Mouse (Mus musculus) T-helper 2 cell (primary cell): ENCODE measurements around the gene Nrp1.

ENCODE experiments used
- in situ Hi-C: fragments of 300-600 bp; cut with MboI, MseI; formaldehyde crosslinking; loops from one replicate; pipeline ENCODE4 v1.15.1; 2025; ENCODE audit warnings: high pct_unique_total_duplicates

The Nrp1 gene

DNA sequence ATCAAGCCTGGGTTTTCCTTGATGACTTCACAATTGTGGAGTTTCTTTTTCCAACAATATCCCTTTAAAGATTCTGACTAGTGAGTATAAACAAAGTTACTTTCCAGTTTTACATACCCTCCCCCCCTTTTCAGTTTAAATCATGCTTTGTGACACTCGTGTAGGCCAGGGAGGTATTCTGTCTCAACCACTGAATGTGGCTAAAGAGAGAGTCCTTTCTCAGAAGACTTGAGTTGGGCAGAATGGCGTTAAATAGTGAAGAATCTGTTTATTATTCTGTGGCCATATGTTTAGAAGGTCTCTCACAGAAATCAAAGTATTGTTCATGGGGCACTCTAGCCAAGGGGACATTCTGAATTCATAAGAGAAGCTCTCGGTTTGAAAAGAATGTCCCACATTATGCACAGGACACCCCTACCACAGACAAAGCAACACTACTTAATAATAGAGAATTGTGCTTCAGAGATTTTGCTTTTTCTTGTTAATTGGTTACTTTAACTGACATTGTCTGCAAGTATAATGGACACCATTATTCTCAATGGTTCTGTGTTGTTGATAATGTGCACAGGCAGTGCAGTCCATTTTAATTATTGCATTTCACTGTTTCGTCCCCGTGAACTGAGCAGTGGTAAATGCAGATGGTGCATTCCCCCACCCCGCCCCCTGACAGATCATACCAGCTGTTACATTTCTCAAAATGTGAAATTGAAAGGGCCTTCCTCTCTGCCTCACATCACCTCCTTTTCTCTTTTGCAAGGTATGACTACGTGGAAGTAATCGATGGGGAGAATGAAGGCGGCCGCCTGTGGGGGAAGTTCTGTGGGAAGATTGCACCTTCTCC lies 59.8 kb downstream of the Nrp1 start:
- in situ Hi-C loops = loop anchor here (10.0 kb wide), 1 partner anchor 1463 kb away; no protein-coding TSS in a partner anchor

DNA sequence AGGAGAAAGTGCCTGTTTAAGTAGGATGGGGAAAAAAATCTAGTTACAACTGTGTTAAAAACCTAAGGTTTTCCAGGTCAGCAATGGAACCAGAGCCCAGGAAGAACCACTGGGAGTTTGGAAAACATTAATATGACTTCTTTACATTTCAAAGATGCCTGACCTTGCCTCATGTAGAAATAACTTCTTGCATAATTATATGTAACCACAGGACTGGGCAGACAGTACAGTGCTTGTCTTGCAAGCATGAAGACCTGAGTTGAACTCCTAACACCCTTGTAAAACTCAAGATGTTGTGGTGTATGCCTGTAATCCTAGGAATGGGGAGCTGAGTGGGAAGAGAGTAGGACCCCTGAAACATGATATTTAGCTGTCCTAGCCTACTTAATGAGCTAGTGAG lies 61.6 kb downstream of the Nrp1 start:
- in situ Hi-C loops = loop anchor here (10.0 kb wide), 1 partner anchor 1465 kb away; no protein-coding TSS in a partner anchor

DNA sequence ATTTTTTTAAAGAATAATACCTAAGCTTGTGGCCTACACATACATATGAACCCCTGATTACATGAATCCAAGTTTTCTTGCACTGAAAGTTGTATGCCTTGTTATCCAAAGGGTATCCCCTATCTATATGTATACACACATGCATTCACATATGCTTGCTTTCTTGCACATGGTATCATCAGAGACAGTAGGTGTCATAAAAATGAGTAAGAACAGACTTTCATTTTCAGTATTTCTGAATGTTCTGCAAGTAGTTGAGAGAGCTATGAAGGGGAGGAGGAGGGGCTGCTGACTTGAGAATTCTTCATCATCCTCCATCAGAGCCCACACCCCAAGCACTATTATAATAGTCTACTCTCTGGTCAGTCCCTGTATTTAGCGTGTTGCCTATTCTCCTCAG lies 62.0 kb downstream of the Nrp1 start:
- in situ Hi-C loops = no loop called here

DNA sequence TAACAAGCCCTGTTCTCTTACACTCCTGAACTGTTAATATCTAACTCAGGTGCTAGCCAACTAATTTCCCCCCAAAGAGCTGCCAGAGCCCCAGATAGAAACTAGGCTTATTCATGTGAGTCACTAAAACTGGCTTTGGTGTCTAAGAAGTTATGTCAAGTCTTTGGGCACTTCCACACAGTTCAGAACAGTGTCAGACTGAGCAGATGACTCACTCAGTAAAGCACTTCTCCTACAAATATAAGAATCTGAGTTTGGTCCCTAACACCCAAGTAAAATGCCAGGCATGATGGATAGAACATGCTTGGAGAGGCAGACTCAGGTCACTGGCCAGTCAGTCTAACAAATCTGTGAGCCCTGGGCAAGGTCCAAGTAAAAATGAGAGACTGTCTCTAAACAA lies 65.4 kb downstream of the Nrp1 start:
- in situ Hi-C loops = no loop called here

DNA sequence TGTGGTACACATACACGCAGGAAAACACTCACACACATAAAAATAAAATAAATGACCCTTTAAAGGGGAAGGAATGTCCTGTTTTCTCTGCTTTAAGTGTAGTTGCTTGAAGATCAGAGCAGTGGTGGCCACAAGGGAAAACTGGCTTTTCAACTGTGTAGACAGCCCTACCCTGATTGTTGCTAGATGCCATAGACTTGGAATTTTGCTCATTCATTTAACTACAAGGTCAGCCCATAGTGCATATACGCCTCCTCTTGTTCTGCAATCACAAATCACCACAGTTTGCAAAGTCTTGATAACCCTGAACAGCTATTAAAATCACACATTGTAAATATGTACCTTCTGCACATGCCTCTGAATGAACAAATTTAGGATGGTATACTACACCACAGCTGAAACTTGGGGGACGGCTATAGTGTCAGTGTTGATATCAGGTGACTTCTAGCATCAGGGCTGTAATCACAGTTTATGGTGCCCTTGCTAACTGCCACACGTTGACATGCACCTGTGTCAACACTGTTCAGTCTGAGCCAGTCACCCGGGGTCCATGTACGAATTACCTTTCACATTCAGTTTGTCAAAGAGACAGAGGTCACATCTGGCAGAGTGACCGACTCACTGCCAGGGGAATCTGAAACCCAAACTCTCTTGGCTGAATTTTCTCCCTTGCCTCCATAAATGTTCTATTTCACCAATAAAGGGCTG lies 66.4 kb downstream of the Nrp1 start:
- in situ Hi-C loops = no loop called here

- in situ Hi-C loops = no loop called here
Measured at GRCm38 (mm10) chr8:128427071-128427470, 68.7 kb downstream of the Nrp1 start.

GRCm38 (mm10) chr8:128428971-128429370 lies 70.6 kb downstream of the Nrp1 start:
- in situ Hi-C loops = no loop called here

GRCm38 (mm10) chr8:128431082-128431481 lies 72.7 kb downstream of the Nrp1 start:
- in situ Hi-C loops = no loop called here

DNA sequence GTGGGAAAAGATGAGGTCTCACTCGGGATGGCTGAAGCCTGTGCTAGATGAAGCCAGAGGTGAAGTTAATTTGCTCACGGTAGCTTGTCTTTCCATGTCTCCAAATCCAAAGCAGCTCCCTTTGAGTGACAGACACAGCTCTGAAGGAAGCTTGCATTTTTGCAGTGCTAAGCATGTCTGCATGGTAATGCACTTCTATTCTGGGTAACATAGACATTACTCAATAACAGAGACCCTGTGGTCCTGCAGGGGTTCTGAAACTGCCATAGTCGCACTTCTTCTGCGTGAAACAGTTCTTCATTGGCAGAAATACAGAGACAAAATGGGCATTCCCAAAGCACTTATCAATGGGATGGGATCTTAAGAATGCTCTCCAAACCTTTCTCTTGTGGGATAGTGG lies 77.3 kb downstream of the Nrp1 start:
- in situ Hi-C loops = no loop called here

- in situ Hi-C loops = no loop called here
Measured at GRCm38 (mm10) chr8:128437156-128437825, 78.9 kb downstream of the Nrp1 start.

DNA sequence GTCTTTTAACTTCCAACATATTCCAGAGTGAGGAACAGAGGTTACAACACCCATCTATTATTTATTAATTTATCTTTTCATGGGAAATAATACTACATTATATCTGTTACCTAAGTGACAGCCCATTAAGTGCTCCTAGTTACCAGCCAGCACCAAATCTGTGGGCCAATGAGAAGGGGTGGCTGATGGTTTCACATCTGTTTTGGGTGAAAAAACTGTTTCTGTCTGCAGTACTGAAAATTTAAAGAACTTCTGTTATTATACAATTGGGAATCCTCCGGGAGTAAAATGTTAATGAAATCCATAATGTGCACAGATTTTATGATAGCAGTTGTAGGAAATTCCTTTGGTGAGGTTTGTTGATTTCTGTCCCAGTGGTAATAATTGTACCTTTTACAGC lies 83.0 kb downstream of the Nrp1 start:
- in situ Hi-C loops = no loop called here

DNA sequence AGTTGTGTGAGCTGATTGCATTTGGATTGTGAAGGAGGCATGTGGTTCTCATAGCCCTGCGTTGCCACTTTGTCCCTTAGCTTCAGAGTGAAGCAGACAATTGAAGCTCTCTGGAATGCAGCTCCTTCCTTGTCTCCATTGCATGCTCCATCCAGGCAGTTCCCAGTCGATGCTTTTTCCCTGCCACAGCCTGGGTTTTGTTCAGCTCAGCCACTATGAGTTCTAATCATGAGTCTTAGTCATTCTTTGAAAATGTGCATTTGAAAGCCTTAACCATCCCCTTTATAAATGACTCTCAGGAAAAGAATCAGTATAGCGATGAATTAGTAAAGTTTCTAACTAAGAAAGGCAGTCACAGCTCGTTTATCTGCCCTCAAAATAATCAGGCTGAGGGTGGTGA lies 87.2 kb downstream of the Nrp1 start:
- in situ Hi-C loops = no loop called here

- in situ Hi-C loops = no loop called here
Measured at GRCm38 (mm10) chr8:128446636-128447035, 88.2 kb downstream of the Nrp1 start.

GRCm38 (mm10) chr8:128447320-128447719 lies 88.9 kb downstream of the Nrp1 start:
- in situ Hi-C loops = no loop called here

DNA sequence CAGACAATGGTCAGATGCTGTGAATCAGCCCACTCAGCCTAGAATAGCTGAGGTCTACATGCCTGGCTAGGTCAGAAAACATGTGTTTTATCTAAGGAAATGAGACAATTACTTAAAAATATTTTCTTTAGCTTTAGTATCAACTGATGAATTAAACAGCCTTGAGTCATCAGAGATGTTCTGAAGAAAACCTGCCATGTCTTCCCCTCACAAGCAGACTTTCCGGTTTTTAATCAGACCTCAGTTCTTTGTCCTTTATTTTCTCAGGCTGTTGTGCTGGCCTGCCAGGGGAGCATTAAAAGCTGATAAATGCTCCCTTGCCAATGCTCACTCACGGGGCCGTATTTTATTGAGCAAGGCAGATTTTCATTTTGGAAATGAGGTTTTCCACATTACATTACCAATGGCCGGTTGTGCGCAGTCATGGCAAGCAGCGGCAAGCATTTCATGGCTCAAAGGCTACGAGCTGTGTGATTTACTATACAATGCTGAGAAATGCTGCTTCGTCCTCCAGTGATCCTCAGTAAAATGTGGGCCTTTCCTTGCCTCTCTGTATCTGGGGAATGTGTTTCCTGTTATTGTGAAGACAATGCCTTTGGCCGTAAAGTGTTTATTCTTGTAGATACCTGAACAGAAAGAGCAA lies 92.1 kb downstream of the Nrp1 start:
- in situ Hi-C loops = no loop called here

- in situ Hi-C loops = no loop called here
Measured at GRCm38 (mm10) chr8:128451121-128451520, 92.7 kb downstream of the Nrp1 start.

GRCm38 (mm10) chr8:128453471-128453870 lies 95.1 kb downstream of the Nrp1 start:
- in situ Hi-C loops = no loop called here

DNA sequence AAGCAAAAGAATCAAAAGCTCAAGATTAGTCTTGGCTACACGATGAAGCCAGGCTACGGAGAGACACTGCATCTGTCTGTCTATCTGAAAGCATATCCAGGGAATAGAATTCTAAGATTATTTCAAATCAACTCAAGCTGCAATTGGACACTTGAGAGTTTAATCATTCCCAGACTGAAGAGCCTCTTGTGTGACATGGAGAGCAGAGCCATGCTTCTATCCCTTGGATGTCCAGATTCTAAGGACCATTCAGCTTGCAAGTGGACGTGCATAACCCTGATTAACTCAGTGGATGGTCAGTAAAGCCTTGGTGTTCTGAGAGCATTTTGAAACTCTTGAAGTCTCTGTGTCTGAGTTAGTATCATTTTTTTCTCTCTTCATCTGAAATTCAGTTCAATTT lies 95.6 kb downstream of the Nrp1 start:
- in situ Hi-C loops = no loop called here

DNA sequence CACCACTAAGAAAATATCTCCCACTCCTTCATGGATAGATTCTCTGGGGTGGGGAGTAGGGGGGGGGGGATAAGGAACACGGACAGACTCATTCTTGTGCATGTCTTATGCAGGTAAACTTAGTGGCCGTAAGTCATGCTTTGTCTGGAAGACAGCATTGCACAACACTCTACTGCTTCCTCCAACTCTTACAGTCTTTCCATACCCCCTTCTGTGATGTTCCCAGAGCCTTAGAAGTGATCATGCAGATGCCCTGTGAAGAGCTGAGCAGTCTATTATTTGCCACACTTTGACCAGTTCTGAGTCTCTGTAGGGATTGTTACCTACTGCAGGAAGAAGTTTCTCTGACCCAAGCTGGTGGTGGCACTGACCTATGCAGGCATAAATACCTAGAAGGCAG lies 98.9 kb downstream of the Nrp1 start:
- in situ Hi-C loops = no loop called here

GRCm38 (mm10) chr8:128459704-128460103 lies 101.3 kb downstream of the Nrp1 start:
- in situ Hi-C loops = no loop called here

DNA sequence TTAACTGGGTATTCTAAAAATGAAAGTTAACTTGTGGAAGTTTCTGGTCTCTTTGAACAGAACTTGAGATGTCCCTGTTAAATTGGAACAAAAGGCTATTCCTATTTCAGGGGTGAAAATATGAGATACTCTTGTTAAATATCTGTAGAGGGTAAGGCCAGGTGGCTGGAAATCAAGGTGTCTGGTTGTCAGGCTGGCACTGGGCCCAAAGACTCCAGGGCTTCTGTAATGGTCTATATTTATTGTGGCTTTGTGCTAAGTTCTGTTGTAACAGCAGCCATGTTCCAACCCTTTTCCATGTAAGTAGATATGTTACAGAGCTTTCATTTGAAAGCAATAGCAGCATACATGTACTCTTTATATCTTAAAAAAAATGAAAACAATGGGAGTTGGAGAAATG lies 103.3 kb downstream of the Nrp1 start:
- in situ Hi-C loops = no loop called here

- in situ Hi-C loops = no loop called here
Measured at GRCm38 (mm10) chr8:128463162-128463561, 104.8 kb downstream of the Nrp1 start.
